Mouse (Mus musculus): ENCODE measurements around the gene Fat3. TPM values are rescaled to one million over a fixed set of nuclear protein-coding genes. Genes with fewer than 3 reads are reported as not detected.

The Fat3 gene
- polyA plus RNA-seq, 1 experiment from 2014 or later = 0.44 TPM

- Histone ChIP-seq H3K4me2 (ENCODE audit: low read depth, low read length) (no peak overlapping the region), H3K4me3 (ENCODE audit: low read length) (no peak overlapping the region), H3K9ac (ENCODE audit: low read depth, low read length) (no peak overlapping the region), H3K27me3 (replicated peaks; ENCODE audit: control insufficient read depth, insufficient read depth, low read length) (no peaks in the 10 kb centered on the region), H3K27ac (ENCODE audit: low read length) (no peak overlapping the region), H3K36me3 (ENCODE audit: control insufficient read depth, insufficient read depth, low read length) (no peaks in the 10 kb centered on the region), H3K4me1 (ENCODE audit: control insufficient read depth, insufficient read depth, low read length) (no peaks in the 10 kb centered on the region), H3K9me3 (ENCODE audit: control insufficient read depth, low read length) (no peaks in the 10 kb centered on the region)
- 87% methylated on average over 2 of the region's 2 CpGs for WGBS
- no peak for ATAC-seq
Measured at GRCm38 (mm10) chr9:16304949-16305348, 196.1 kb downstream of the Fat3 start.

GRCm38 (mm10) chr9:16302484-16302883 is 198.6 kb downstream of the Fat3 start:
- no peaks in the 10 kb centered on the region for H3K27me3 ChIP-seq (replicated peaks; ENCODE audit: control insufficient read depth, insufficient read depth, low read length)
- H3K9ac ChIP-seq (ENCODE audit: low read depth, low read length) = no peak overlapping the region
- no peaks in the 10 kb centered on the region for H3K9me3 ChIP-seq (ENCODE audit: control insufficient read depth, low read length)
- whole genome bisulfite sequencing = 40% methylated on average over 3 of the region's 3 CpGs
- no peaks in the 10 kb centered on the region for H3K36me3 ChIP-seq (ENCODE audit: control insufficient read depth, insufficient read depth, low read length)
- ATAC-seq = no peak
- H3K4me3 ChIP-seq (ENCODE audit: low read length) = no peak overlapping the region
- no peak overlapping the region for H3K4me2 ChIP-seq (ENCODE audit: low read depth, low read length)
- no peaks in the 10 kb centered on the region for H3K4me1 ChIP-seq (ENCODE audit: control insufficient read depth, insufficient read depth, low read length)
- H3K27ac ChIP-seq (ENCODE audit: low read length) = no peak overlapping the region

GRCm38 (mm10) chr9:16297935-16298334 is 203.2 kb downstream of the Fat3 start:
- Histone ChIP-seq H3K27ac (ENCODE audit: low read length) (no peak overlapping the region), H3K9me3 (ENCODE audit: control insufficient read depth, low read length) (no peaks in the 10 kb centered on the region), H3K27me3 (replicated peaks; ENCODE audit: control insufficient read depth, insufficient read depth, low read length) (no peaks in the 10 kb centered on the region), H3K4me2 (ENCODE audit: low read depth, low read length) (no peak overlapping the region), H3K9ac (ENCODE audit: low read depth, low read length) (no peak overlapping the region), H3K4me1 (ENCODE audit: control insufficient read depth, insufficient read depth, low read length) (no peaks in the 10 kb centered on the region), H3K36me3 (ENCODE audit: control insufficient read depth, insufficient read depth, low read length) (no peaks in the 10 kb centered on the region), H3K4me3 (ENCODE audit: low read length) (no peak overlapping the region)
- no peak for ATAC-seq
- 65% methylated on average over 3 of the region's 3 CpGs for WGBS

GRCm38 (mm10) chr9:16293928-16294806 is 206.9 kb downstream of the Fat3 start:
- Histone ChIP-seq H3K4me2 (ENCODE audit: low read depth, low read length) (no peak overlapping the region), H3K4me3 (ENCODE audit: low read length) (no peak overlapping the region), H3K27me3 (replicated peaks; ENCODE audit: control insufficient read depth, insufficient read depth, low read length) (no peaks in the 10 kb centered on the region), H3K9ac (ENCODE audit: low read depth, low read length) (no peak overlapping the region), H3K4me1 (ENCODE audit: control insufficient read depth, insufficient read depth, low read length) (no peaks in the 10 kb centered on the region), H3K27ac (ENCODE audit: low read length) (no peak overlapping the region), H3K36me3 (ENCODE audit: control insufficient read depth, insufficient read depth, low read length) (no peaks in the 10 kb centered on the region), H3K9me3 (ENCODE audit: control insufficient read depth, low read length) (no peaks in the 10 kb centered on the region)
- WGBS = 80% methylated on average over 6 of the region's 6 CpGs
- ATAC-seq = no peak

- H3K9me3 ChIP-seq (ENCODE audit: control insufficient read depth, low read length) = no peaks in the 10 kb centered on the region
- no peak overlapping the region for H3K27ac ChIP-seq (ENCODE audit: low read length)
- no peak overlapping the region for H3K4me3 ChIP-seq (ENCODE audit: low read length)
- H3K27me3 ChIP-seq (replicated peaks; ENCODE audit: control insufficient read depth, insufficient read depth, low read length) = no peaks in the 10 kb centered on the region
- H3K4me2 ChIP-seq (ENCODE audit: low read depth, low read length) = no peak overlapping the region
- H3K36me3 ChIP-seq (ENCODE audit: control insufficient read depth, insufficient read depth, low read length) = no peaks in the 10 kb centered on the region
- WGBS = 51% methylated on average over 2 of the region's 2 CpGs
- no peaks in the 10 kb centered on the region for H3K4me1 ChIP-seq (ENCODE audit: control insufficient read depth, insufficient read depth, low read length)
- no peak for ATAC-seq
- no peak overlapping the region for H3K9ac ChIP-seq (ENCODE audit: low read depth, low read length)
Measured at GRCm38 (mm10) chr9:16292492-16292891, 208.6 kb downstream of the Fat3 start.

- no peak overlapping the region for H3K27ac ChIP-seq (ENCODE audit: low read length)
- no peaks in the 10 kb centered on the region for H3K36me3 ChIP-seq (ENCODE audit: control insufficient read depth, insufficient read depth, low read length)
- no peaks in the 10 kb centered on the region for H3K9me3 ChIP-seq (ENCODE audit: control insufficient read depth, low read length)
- ATAC-seq = no peak
- 80% methylated on average over 2 of the region's 2 CpGs for whole genome bisulfite sequencing
- H3K27me3 ChIP-seq (replicated peaks; ENCODE audit: control insufficient read depth, insufficient read depth, low read length) = no peaks in the 10 kb centered on the region
- H3K4me1 ChIP-seq (ENCODE audit: control insufficient read depth, insufficient read depth, low read length) = no peaks in the 10 kb centered on the region
- no peak overlapping the region for H3K4me2 ChIP-seq (ENCODE audit: low read depth, low read length)
- H3K9ac ChIP-seq (ENCODE audit: low read depth, low read length) = no peak overlapping the region
- H3K4me3 ChIP-seq (ENCODE audit: low read length) = no peak overlapping the region
Measured at GRCm38 (mm10) chr9:16290911-16291310, 210.2 kb downstream of the Fat3 start.

- Histone ChIP-seq H3K4me1 (ENCODE audit: control insufficient read depth, insufficient read depth, low read length) (no peaks in the 10 kb centered on the region), H3K9ac (ENCODE audit: low read depth, low read length) (no peak overlapping the region), H3K9me3 (ENCODE audit: control insufficient read depth, low read length) (no peaks in the 10 kb centered on the region), H3K36me3 (ENCODE audit: control insufficient read depth, insufficient read depth, low read length) (no peaks in the 10 kb centered on the region), H3K27ac (ENCODE audit: low read length) (no peak overlapping the region), H3K4me3 (ENCODE audit: low read length) (no peak overlapping the region), H3K27me3 (replicated peaks; ENCODE audit: control insufficient read depth, insufficient read depth, low read length) (no peaks in the 10 kb centered on the region), H3K4me2 (ENCODE audit: low read depth, low read length) (no peak overlapping the region)
- 88% methylated on average over 1 of the region's 1 CpGs for WGBS
- ATAC-seq = no peak
Measured at GRCm38 (mm10) chr9:16283033-16283432, 218.1 kb downstream of the Fat3 start.

- H3K9me3 ChIP-seq (ENCODE audit: control insufficient read depth, low read length) = no peaks in the 10 kb centered on the region
- no peak overlapping the region for H3K27ac ChIP-seq (ENCODE audit: low read length)
- no peaks in the 10 kb centered on the region for H3K4me1 ChIP-seq (ENCODE audit: control insufficient read depth, insufficient read depth, low read length)
- no peak for ATAC-seq
- no peak overlapping the region for H3K4me2 ChIP-seq (ENCODE audit: low read depth, low read length)
- H3K36me3 ChIP-seq (ENCODE audit: control insufficient read depth, insufficient read depth, low read length) = no peaks in the 10 kb centered on the region
- H3K27me3 ChIP-seq (replicated peaks; ENCODE audit: control insufficient read depth, insufficient read depth, low read length) = no peaks in the 10 kb centered on the region
- no peak overlapping the region for H3K4me3 ChIP-seq (ENCODE audit: low read length)
- no peak overlapping the region for H3K9ac ChIP-seq (ENCODE audit: low read depth, low read length)
Measured at GRCm38 (mm10) chr9:16282291-16282804, 218.7 kb downstream of the Fat3 start.

GRCm38 (mm10) chr9:16275589-16275988 is 225.5 kb downstream of the Fat3 start:
- no peaks in the 10 kb centered on the region for H3K4me1 ChIP-seq (ENCODE audit: control insufficient read depth, insufficient read depth, low read length)
- H3K27ac ChIP-seq (ENCODE audit: low read length) = no peak overlapping the region
- H3K36me3 ChIP-seq (ENCODE audit: control insufficient read depth, insufficient read depth, low read length) = no peaks in the 10 kb centered on the region
- no peak overlapping the region for H3K4me2 ChIP-seq (ENCODE audit: low read depth, low read length)
- no peak overlapping the region for H3K9ac ChIP-seq (ENCODE audit: low read depth, low read length)
- H3K4me3 ChIP-seq (ENCODE audit: low read length) = no peak overlapping the region
- 64% methylated on average over 2 of the region's 2 CpGs for WGBS
- no peak for ATAC-seq
- H3K9me3 ChIP-seq (ENCODE audit: control insufficient read depth, low read length) = no peaks in the 10 kb centered on the region
- no peaks in the 10 kb centered on the region for H3K27me3 ChIP-seq (replicated peaks; ENCODE audit: control insufficient read depth, insufficient read depth, low read length)
